Mouse (Mus musculus) c-Kit-positive CD71-positive TER-119-positive erythroid progenitor cells, embryonic 14.5 days (primary cell): ENCODE results near the gene Sptb.

Source experiments
- DNase-seq: peaks from one replicate; pipeline ENCODE4 v3.0.0-alpha.2; 2013; ENCODE audit warnings: low spot score

Gene Sptb

DNA sequence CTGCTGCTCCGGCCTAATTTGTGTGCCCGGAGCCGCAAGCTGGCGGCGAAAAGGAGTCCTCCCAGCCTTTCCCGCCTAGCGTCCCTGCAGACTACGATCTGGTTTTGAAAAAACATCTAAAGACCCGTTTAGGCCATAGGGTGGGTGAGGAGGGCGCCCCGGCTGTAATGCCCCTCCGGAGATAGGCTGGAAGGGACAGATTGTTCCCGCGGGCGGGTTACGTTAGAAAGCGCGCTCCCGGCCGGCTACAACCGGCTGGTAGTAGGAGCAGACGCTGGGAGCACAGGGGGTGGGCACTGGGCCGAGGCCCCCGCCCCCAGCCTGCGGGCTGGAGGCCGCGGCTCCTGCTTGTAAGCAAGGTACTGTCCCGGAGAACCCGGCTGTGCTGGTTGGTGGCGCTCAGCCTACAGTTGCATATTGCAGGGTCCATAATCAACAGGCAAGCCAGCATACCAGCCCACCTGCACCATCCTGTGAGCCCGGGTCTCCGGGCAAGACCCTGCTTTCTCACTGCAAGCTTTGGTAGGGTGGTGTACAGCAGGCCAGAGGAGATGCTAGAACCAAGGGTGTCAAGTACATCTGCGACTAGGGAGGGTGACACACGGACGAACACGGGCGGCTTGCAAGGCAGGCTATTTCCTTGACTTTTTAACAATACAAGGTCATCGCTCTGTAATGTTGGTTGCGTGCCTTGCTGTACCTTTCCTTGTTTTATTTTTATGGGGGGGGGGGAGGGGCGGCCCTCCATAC lies at the start of gene Sptb:
Gene Sptb, minus strand, starts transcription at position 197 of the 750 bp plus-strand sequence.
- peak; percentile 41 for DNase-seq

DNA sequence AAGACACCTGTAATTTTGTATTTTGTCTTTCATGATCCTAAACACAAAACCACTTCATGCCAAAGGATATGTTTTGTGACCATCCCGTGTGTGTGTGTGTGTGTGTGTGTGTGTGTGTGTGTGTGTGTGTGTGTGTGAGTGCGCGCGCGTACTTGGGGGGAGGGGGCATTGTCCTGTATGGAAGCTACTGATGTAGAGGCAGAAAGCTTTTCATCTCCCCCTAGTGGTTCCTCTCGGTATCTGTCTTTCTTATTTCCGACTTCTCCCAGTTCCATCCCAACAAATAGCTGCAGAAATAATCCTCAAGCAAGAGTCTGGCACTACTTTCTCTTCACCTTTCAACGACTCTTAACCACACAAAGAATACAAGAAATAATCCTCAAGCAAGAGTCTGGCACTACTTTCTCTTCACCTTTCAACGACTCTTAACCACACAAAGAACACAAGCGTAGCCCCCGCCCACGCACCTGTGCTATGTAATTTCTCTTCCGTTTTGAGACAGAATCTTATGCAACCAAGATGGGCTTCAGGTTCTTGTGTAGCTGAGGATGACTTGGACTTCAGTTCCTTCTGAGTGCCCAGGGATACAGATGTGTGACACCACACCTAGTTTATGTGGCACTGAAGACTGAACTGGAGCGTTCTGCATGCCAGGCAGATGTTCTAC lies 42.4 kb upstream of the Sptb start:
- DNase-seq: peak; percentile 56

DNA sequence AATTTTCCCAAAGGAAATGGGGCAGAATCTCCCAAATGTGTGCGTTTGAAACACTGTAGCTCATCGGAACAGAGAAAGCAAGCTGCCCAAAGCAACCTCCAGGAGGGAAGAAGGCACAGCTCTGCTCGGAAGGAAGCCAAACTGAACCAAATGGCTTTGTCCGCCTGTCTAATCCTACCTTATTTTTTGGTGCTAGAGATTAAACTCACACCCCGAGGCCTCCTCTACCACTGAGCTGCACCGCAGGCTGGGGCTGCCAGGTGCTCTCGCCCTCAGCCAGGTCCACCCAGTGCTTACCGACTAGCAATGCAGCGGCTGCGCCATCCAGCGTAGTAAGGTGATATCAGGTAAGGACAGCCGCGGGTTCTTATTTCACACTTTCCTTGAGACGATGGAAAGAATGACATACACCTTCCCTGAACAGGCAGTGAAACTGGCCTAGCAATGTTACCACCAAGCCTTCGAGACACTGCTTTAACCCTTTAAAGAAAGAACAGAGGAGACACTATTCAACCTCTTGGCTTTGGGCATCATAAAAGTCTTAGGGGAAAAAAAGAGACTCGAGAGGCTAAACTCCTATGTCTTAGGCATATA lies 40.6 kb upstream of the Sptb start:
- no peak for DNase-seq

DNA sequence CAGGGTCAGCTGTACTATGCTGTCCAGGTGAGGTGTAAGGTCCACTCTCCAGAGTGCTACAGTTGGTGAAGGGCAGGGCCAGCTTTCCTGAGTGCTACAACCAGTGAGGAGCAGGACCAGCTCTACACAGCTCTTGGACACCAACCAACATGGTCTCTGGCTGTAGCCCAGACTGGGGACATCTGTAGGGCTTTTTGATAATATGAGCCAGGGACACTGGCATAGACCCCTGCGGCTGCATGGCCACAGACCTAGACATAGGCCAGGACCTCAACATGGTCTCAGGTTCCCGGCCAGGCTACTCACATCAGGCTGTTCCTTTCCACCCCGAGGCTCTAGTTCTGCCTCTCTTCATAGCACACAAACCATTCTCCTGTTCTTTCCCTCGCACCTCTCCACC lies 17.6 kb upstream of the Sptb start:
- DNase-seq: no peak

GRCm38 (mm10) chr12:76722026-76722425 lies 11.7 kb upstream of the Sptb start:
- no peak for DNase-seq

- DNase-seq: no peak
Observed at GRCm38 (mm10) chr12:76720572-76720971, 10.2 kb upstream of the Sptb start.

- no peak for DNase-seq
Observed at GRCm38 (mm10) chr12:76718384-76718783, 8.0 kb upstream of the Sptb start.

DNA sequence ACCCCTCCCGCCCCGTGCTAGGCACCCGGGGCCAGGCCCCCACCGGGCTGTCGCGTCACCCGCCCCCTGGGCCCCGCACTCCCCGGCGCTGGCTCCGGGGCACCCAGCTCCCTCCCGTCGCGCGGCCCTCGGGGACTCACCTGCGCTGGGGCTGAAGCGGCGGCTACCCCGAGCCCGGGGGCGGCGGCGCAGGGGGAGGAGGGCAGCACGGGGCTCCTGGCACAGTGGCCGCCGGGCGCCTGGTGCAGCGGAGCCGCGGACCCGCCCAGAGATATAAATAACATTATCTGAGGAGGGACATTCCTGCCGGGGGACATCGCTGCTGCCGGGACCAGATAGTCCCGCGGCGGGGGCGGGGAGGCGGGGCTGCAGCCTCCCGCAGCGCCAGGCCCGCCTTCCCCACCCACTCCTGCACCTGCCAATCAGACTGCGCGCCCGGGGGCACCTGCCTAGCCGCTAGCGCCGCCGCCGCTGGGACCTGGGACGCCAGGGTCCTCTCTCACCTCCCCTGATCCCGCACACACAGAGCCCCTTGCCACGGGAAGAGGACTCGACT lies 474 bp downstream of the Sptb start:
- peak; percentile 94 for DNase-seq

- peak; percentile 40 for DNase-seq
Observed at GRCm38 (mm10) chr12:76708956-76709794, 1.2 kb downstream of the Sptb start.

DNA sequence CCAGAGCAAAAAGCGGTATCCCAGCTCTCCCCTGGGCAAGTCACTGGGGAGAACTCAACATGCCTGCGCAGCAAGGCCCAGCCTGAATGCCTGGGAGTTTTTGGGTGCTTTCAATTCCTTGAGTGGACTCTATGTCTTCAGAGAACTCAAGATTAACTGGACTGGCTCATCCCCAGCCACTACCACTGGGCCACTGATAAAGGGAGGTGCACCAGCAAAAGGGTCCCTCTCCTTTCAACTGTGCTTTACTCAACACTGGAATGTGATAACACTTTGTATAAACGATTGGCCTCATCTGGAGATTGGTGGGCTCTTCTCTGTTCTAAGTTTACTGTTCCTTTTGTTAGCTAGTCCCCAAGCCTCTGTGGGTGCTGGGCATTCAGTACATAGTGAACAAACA lies 2.2 kb downstream of the Sptb start:
- peak; percentile 58 for DNase-seq

DNA sequence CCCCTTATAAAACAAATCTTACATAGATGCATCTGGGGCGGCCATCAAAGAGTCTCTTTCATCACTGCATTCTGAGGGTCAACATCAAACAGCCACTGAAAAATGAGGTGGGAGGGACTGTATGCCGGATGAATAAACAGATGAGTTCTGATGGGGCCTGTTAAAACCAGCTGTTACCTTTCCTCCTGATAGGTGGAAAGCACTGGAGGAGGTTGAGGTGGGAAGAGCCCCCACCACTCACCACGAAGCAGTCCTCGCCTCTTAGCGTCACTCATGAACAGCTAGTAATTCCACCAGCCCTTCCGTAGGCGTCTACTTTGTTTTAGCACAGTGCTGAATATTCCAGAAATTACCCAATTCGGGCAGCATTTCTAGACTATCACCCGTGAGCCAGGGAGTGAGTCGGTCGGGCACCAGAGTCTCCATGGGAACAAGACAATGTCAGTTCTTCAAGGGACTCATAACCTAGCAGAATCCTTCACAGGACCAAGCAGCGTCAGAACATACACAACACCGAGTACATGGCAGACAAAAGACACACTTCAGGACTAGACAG lies 13.9 kb downstream of the Sptb start:
- no peak for DNase-seq

GRCm38 (mm10) chr12:76695773-76696172 lies 14.6 kb downstream of the Sptb start:
- DNase-seq: no peak

GRCm38 (mm10) chr12:76694801-76695505 lies 15.4 kb downstream of the Sptb start:
- DNase-seq: no peak

GRCm38 (mm10) chr12:76687498-76688200 lies 22.7 kb downstream of the Sptb start:
- no peak for DNase-seq

GRCm38 (mm10) chr12:76685647-76686046 lies 24.7 kb downstream of the Sptb start:
- no peak for DNase-seq

DNA sequence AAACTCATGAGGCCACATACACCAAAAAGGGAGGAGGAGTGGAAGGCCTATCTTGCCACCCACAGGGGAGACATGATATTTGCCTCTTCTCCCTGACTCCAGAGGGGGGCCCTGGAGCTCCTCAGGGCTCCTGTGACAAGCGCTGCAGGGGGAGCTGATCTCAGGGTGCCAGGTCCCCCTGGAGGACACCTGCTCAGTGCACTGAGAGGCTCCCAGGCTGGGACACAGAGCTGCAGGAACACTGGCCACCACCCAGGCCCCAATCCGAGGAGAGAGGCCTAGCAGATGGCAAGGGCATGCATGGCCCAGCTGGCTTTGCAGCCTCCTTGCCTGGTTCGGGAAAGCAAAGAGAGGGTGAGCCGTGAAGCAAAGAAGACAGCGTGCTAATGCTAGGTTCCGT lies 25.9 kb downstream of the Sptb start:
- no peak for DNase-seq

GRCm38 (mm10) chr12:76681937-76682336 lies 28.4 kb downstream of the Sptb start:
- DNase-seq: no peak

DNA sequence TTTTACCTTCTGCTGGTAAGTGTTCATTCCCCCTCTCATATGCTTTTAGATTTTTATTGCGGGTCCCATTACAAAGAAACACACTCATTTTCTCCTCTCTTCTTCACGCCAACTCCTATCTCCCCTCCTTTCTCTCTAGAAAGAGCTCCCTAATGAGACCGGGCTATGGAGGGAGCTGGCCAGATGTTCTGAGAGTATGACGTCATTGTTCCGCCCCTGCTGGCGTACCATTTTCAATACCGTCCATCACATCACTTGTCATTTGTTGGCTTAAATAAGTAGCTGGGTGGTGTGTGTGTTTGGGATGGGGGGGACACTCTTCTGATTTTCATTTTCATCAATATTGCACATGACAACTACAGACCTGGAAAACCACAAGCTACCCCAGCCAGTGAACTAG lies 33.3 kb downstream of the Sptb start:
- DNase-seq: peak; percentile 30

- no peak for DNase-seq
Observed at GRCm38 (mm10) chr12:76676477-76676876, 33.9 kb downstream of the Sptb start.

DNA sequence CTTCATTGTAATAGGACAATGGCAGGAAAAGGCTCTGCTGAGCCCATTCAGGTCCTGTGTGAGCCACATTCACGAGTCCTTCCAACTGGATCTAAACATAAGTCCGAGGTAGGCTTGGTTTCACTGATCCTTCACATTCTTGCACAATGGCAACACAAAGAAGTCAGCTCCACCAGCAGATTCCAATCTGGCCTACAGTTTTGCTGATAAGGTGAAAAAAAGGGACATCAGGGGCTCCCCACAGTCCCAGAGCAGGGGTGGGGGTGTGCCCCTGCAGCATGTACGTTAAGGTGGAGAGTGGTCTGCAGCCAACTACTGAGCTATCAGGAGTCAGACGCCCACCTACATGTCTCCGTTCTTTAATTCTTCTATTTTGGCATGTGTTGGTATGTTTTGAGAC lies 35.0 kb downstream of the Sptb start:
- no peak for DNase-seq
